Mouse (Mus musculus) layer of hippocampus, adult 9-10 months (tissue): ENCODE measurements around the gene Cntn3.
"Not testable (repeated sequence)": the region's sequence is repeated elsewhere in the genome, so short reads cannot be mapped to it uniquely, and the experiment has no call there.

Source experiments
- DNase-seq: peaks from one replicate; pipeline ENCODE4 v3.0.0; 2022; ENCODE audit warnings: low spot score

The Cntn3 gene

DNA sequence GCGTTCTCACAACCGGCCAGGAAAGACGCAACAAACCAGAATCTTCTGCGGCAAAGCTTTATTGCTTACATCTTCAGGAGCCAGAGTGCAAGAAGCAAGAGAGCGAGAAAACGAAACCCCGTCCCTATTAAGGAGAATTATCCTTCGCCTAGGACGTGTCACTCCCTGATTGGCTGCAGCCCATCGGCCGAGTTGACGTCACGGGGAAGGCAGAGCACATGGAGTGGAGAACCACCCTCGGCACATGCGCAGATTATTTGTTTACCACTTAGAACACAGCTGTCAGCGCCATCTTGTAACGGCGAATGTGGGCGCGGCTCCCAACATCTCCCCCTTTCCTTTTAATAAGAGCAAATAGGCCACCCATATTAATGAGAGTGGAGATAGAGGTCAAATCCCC, at the start of gene Cntn3:
TSS of gene Cntn3 (minus strand) at position 101 of the 400 bp plus-strand sequence.
- not testable (repeated sequence) for DNase-seq

- DNase-seq = no peak
Measured at GRCm38 (mm10) chr6:102600773-102601172, 27.9 kb upstream of the Cntn3 start.

DNA sequence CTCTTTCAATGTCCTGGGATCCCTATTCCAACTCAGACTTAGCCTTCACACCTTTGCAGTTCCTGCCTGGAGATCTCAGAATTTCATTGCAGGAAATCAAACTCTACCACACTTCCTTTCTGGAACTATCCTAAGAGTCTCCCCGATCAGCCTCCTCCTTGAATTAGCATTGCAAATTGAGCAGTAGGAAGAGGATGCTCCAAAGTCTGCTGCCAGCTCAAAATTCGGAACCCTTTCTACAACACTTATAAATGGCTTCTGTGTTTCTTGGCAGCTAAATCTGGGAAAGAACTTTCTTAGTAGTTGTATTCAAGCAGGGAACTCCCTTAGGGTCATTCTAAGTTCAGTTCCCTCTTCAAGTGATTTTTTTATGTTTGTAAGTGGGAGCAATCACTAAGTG, 24.9 kb upstream of the Cntn3 start:
- no peak for DNase-seq

DNA sequence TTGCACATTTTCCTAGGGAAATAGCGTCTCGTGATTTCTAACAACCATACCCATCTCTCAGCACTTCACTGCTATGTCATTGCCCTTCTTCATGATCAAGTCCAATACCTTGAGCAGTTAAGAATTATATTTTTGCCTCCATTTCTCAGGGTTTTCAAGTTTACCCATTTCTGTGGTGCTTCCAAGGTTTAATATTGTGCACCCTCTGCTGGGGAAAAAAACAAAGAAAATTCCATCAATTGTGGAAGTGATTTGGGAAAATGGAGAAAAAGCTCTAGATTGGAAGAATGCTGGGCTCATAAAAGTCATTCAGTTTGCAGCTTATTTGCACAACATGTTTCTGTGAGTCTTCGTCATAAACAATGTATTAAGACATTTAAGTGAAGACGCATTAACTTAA, 17.2 kb upstream of the Cntn3 start:
- no peak for DNase-seq

- DNase-seq = no peak
Measured at GRCm38 (mm10) chr6:102589311-102589710, 16.4 kb upstream of the Cntn3 start.

DNA sequence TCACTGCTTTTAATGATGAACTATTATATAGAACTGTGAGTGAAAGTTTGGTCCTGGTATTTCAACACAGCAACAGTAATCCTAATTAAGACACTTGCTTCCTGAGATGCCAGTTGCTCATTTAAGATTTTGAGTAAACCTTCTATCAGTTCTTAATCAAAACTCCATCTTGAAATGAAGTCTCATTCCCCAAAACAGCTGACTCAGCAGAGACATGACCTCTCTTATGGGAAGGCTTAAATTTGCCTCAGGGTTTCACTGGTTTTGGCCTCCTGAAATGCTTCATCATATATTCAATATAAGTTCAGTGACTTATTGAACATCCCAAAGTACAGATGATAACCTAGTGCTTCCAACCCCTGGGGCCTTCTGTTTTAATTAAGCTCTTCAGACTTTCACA, 13.2 kb upstream of the Cntn3 start:
- no peak for DNase-seq

DNA sequence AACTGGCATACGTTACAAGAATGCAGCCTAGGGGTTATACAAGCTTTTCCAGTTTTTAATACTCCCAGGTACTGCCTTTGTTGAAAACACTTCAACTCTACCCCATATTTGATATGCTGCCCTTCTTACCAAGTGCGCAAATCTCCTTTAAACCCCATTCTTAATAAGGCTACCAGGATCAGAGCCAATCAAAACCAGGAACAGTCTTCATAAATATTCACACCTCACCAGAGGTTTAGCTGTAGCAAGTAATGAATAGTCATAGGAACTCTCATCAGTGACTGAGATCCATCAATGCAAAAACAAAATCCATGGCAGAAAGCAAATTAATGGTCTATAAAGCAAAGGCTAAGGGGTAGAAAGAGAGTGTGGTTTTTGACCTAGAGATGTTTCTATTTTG, 10.7 kb upstream of the Cntn3 start:
- DNase-seq = no peak

DNA sequence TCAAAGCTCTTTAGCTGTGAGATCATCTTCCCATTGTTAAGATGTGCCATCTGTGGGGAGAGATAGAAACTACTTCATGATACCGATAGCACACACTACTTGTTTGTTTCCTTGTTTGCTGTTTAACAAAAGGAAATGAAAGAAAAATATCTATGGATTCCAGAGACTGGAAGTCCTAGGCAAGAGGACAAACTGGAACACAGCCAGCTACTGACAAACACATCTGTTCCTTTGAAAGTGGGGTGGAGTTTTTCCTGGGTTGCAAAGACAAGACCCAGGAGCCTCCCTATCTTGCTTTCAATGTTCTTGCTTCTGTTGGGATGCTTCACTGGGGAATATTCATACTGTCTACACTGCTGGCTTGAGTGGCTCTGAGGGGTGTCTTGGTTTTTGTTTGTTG, 5.4 kb downstream of the Cntn3 start:
- DNase-seq = no peak

DNA sequence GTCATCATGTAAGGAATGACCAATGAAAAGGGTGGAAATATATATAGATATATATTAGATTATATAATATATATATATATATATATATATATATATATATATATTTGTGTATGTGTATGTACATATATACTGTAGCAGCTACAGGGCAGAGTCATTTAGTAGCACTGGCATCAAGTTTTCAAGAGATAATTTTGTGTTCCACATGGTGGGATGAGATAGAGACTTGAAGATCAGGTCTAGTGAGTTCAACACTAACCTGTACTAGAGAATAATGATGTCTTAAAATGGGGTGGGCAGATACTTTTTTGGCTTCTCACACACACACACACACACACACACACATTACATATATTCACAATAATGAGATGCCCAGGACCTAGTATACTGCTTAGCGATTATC, 7.7 kb downstream of the Cntn3 start:
- DNase-seq = no peak

- no peak for DNase-seq
Measured at GRCm38 (mm10) chr6:102564011-102564731, 8.7 kb downstream of the Cntn3 start.

DNA sequence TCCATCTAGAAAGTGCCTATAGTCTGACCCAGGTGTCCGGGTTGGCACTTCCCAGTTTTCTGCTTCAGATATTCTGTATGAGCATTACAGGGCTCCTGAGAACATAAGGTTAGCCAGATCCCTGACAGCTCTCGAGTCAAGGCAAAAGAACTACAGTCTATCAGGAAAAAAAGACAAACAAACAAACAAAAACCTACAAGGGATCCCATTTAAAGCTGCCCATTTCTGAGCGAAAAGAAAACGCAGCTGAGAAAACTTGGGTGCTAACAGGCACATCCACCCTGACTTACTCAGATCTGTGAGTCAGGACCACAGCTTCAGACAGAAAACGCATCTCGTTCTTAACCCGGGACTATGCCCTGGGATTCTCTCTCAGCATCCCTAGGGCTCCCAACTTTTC, 9.5 kb downstream of the Cntn3 start:
- DNase-seq = no peak

- no peak for DNase-seq
Measured at GRCm38 (mm10) chr6:102557521-102557920, 15.4 kb downstream of the Cntn3 start.

DNA sequence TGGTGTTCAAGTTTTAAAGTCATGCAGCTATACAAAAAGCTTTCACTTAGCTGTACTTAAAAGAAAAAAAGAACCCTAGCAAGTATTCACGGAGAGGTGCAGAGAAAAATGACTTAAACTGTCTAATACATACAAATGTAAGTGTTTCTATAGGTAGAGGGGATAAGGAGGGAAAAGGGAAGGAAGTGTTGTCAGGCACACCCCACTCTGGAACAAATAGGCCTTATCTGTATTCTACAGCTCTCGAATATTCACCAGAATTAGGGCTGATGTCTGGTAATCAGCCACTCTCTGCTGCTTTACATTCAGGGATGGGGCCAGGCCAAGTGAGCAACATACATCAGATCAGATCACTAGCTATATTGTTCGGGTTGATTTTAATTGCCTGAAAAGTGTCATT, 16.4 kb downstream of the Cntn3 start:
- no peak for DNase-seq

- DNase-seq = no peak
Measured at GRCm38 (mm10) chr6:102555814-102556437, 17.0 kb downstream of the Cntn3 start.

DNA sequence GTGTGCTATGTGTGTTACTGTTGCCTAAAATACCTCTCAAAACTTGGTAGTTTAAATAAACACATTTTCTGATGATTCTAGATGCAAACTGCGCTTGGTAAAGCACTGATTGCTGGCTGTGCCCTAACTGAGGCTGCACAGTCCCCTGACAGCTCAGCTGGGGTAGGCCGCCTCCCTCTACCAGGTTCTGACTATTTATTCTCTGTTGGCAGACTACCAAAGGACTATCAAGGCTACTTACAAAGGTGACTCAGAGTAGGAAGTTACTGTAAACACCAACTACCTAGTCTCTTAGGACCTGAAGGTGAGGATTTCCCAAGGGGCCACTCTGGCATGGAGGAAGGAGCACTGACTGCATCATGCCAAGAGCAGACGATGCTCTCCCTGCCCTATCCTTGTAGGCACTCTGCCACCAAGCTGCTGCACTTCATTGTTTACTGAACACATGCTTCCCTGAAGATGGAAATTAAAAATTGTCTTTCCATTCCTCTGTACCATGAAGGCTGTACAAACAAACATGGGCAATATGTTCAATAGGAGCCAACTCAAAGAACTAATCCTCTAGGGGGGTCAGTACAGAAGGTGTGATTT, 17.7 kb downstream of the Cntn3 start:
- DNase-seq = no peak

DNA sequence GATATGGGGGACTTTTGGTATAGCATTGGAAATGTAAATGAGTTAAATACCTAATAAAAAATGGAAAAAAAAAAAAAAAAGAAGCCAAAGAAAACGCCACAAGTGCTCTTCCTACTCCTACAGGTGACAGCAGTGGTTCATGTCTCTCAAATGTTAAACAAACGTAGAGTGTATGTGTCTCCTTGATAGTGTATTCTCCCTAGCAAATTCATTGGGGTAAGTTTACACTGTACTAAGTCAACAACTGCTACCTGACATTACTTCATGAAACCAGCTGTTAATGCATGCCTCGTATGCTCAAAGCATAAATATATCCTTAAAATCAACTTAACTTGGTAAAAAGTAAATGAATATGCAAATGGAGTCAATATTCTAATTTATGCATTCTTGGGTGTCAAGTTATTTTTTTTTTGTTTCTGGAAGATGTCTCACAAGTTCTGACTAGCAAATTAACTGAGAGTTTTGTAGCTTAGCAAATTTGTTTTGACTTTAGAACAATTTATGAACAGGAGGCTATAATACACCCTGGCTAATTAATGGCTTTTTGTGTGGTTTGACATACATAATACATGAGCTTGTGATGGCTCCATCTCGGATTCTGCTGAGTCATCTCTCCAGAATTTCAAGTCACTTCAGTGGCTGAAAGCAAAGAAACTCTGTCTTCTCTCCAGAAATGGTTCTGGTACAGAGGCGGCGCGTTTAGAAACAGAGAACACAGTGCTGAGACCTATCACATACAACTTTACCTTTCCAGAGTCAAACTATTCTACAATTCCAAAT, 31.1 kb downstream of the Cntn3 start:
- no peak for DNase-seq

GRCm38 (mm10) chr6:102535599-102535998, 37.3 kb downstream of the Cntn3 start:
- no peak for DNase-seq

DNA sequence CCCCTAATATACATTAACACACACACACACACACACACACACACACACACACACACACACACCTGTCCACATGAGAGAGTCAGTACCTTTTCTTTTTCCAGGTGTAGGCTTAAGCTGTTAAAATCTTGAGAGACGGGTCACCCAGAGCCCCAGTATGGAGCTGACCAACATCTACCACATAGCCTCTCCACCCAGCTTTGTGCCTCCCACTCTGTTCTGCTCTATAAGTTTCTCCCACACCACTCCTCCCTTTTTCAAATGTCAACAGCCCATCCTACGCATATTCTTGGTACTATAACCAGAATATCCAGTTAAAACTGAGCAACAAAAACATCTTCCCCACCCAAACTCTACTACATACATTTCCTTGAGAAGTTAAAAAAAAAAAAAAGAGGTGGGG, 49.9 kb downstream of the Cntn3 start:
- no peak for DNase-seq

DNA sequence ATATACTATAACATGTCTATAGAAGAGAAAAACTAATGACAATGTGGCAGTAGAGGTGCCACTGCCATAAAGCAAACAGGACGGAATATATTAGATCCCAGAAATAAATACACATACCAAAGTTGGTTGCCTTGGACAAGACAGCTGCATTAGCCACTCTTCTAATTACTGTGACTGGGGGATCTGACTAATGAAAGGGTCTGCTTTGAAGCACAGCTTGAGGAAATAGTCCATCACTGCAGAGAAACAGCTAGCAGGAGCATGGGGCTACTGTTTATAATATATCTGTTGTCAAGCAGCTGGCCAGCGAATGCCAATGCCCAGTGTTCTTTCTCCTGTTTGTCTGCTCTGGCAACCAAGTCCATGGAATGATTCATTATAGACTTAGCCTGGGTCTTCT, 51.9 kb downstream of the Cntn3 start:
- no peak for DNase-seq

DNA sequence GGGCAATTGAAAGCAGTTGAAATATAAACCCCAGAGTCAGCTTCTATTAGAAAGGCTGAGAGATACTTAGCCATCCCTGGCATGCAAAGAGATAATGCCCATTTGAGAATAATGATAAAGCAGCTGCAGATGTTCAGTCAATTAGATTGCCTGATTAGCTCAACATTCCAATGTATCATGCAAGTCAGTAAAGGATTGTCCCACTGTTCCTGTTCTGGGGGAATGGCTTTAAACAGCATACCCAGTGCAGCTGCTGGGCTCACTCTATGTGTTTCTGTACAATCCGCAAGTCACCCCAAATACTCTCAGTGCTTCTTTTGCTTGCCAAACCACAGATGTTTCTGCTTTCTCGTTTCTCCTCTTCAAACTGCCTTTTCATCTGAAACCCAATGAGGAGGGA, 57.7 kb downstream of the Cntn3 start:
- DNase-seq = no peak

- no peak for DNase-seq
Measured at GRCm38 (mm10) chr6:102512085-102512484, 60.8 kb downstream of the Cntn3 start.

GRCm38 (mm10) chr6:102485509-102485908, 87.4 kb downstream of the Cntn3 start:
- DNase-seq = peak; percentile 25
